Mouse (Mus musculus) forebrain, postnatal 0 days (tissue): ENCODE measurements around the gene Kcnh4. TPM values are rescaled to one million over a fixed set of nuclear protein-coding genes. Genes with fewer than 3 reads are reported as not detected.
A peak's percentile ranks its signal among the peaks of the same experiment; 100 is the strongest.

Experiments
- ATAC-seq: fragments of 200-750 bp; cut with Nextera tagmentation; 2 replicates; pipeline ENCODE4 v1.8.0; 2017; ENCODE audit warnings: mild to moderate bottlenecking, moderate library complexity
- DNase-seq: peaks from one replicate; pipeline ENCODE4 v3.0.0-alpha.2; 2015
- H3K27ac ChIP-seq: fragments of 300-500 bp; sonication (generic); 2 replicates; pipeline ENCODE4 v1.5.1; 2014; ENCODE audit warnings: low read depth, mild to moderate bottlenecking, antibody characterized with exemption, low read length, moderate library complexity, mixed read lengths
- H3K27me3 ChIP-seq: fragments of 300-500 bp; sonication (generic); 2 replicates; pipeline ENCODE4 v1.6.1; 2014; ENCODE audit warnings: mild to moderate bottlenecking, low read length, mixed read lengths; ENCODE audit not compliant: insufficient read depth
- H3K36me3 ChIP-seq: fragments of 300-500 bp; sonication (generic); 2 replicates; pipeline ENCODE4 v1.6.1; 2014; ENCODE audit warnings: mild to moderate bottlenecking, moderate library complexity; ENCODE audit not compliant: insufficient read depth
- H3K4me1 ChIP-seq: fragments of 300-500 bp; sonication (generic); 2 replicates; pipeline ENCODE4 v1.6.1; 2014; ENCODE audit warnings: antibody characterized with exemption; ENCODE audit not compliant: insufficient read depth
- H3K4me2 ChIP-seq: fragments of 300-500 bp; sonication (generic); 2 replicates; pipeline ENCODE4 v1.6.1; 2014; ENCODE audit warnings: low read depth, mild to moderate bottlenecking, moderate library complexity
- H3K4me3 ChIP-seq: fragments of 300-500 bp; sonication (generic); 2 replicates; pipeline ENCODE4 v1.5.1; 2014; ENCODE audit warnings: low read depth, low read length, mixed read lengths
- H3K9ac ChIP-seq: fragments of 300-500 bp; sonication (generic); 2 replicates; pipeline ENCODE4 v1.6.1; 2014; ENCODE audit warnings: mild to moderate bottlenecking
- H3K9me3 ChIP-seq: fragments of 300-500 bp; sonication (generic); 2 replicates; pipeline ENCODE4 v1.6.1; 2016; ENCODE audit warnings: low read length
- CTCF ChIP-seq: sonication (generic); IDR thresholded peaks from 2 replicates; pipeline ENCODE4 v1.5.1; 2016; ENCODE audit warnings: antibody characterized with exemption, control low read depth, low read depth
- WGBS: fragments of 180-500 bp; shearing (Covaris S2); extraction: QIAGEN DNeasy Blood & Tissue Kit; methylation state at CpG from one replicate; pipeline ENCODE4 v1.1.7; 2014; 5-methylcytosine and 5-hydroxymethylcytosine counted together
- polyA plus RNA-seq: library from polyadenylated mRNA; unstranded; fragments of >200 nt; fragmentation: Nextera tagmentation; extraction: Ambion mirVana; gene quantifications from 2 replicates; pipeline ENCODE4 v1.2.1, GENCODE M21; 2015
- total RNA-seq: library from RNA; depleted of rRNA; stranded (reverse); fragments of >200 nt; gene quantifications from 2 replicates; pipeline ENCODE4 v1.2.3, GENCODE M21; 2014

Kcnh4 gene
- total and polyA plus RNA-seq, 2 experiments from 2014 or later = 4.4 to 12.3 TPM

DNA sequence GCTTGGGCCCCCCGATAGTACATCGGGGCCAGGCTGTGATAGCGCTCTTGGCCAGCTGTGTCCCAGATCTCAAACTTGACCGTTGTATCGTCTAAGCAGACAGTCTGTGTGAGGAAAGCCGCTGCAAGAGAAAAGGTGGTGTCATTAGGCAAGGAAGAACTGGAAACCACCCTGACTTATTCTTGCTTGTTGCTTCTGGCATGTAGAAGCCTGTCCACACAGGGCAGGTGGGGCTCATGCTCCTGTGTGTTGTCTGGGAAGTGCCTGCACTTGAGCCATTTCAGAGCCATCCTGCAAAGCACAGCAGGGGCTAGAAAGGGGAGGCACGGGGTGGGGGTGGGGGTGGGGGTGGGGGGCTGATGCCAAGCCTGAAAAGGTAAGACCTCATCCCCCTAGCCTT lies 41.3 kb downstream of the Kcnh4 start:
- H3K4me3 ChIP-seq = no peak overlapping the region
- peaks cover 38% of the 10 kb centered on the region for H3K36me3 ChIP-seq
- H3K9ac ChIP-seq = no peak overlapping the region
- no peaks in the 10 kb centered on the region for H3K27me3 ChIP-seq
- no peak overlapping the region for H3K27ac ChIP-seq
- no peak for TF ChIP-seq CTCF
- no peak overlapping the region for H3K4me2 ChIP-seq
- no peak for DNase-seq
- 0 out of 2 replicates have a peak, but pooled peaks cover 8% of the 10 kb centered on the region for H3K4me1 ChIP-seq
- no peaks in the 10 kb centered on the region for H3K9me3 ChIP-seq
- ATAC-seq = no peak
- 94% methylated on average over 7 of the region's 7 CpGs for WGBS

DNA sequence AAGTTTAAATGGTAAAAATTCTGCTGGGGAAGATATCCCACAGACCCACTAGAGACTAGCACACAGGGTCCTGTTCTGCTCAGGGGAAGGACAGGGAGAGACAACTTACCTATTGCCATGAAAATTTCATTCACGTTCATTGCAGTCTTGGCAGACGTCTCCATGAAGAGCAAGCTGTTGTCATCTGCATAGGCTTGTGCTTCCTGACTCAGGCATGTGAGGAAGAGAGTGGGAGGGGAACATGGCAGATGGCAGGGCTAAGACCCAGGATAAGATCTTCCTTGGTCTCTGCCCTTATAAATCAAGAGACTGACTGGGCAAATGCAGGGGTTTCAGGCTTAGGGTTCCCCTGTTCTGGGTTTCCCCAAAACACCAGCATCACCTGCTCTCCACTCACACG lies 43.1 kb downstream of the Kcnh4 start:
- H3K4me2 ChIP-seq = no peak overlapping the region
- no peak for ATAC-seq
- no peak for DNase-seq
- 82% methylated on average over 3 of the region's 3 CpGs for WGBS
- no peak overlapping the region for H3K27ac ChIP-seq
- no peak for TF ChIP-seq CTCF
- H3K27me3 ChIP-seq = no peaks in the 10 kb centered on the region
- H3K4me3 ChIP-seq = no peak overlapping the region
- no peak overlapping the region for H3K9ac ChIP-seq
- no peaks in the 10 kb centered on the region for H3K9me3 ChIP-seq
- peaks cover 38% of the 10 kb centered on the region for H3K36me3 ChIP-seq
- H3K4me1 ChIP-seq = peaks cover 10% of the 10 kb centered on the region

DNA sequence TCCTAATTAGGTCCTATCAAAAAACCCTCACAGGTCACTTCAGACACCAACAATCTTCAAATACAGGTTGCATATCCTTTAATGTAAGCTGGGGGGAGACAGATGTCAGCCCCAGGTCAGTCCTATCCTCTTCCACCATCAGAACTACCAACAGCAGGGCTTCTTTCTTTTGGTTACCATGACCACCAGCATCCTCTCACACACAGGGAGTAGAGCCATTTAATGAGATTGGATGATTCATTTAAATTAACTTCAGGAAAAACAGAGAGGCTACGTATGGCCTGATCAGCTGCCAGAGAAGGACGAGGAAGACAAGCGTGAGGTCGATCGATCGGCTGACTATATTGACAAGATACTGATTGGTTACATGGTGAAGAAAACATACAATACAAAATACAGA lies 44.8 kb downstream of the Kcnh4 start:
- WGBS = 70% methylated on average over 6 of the region's 6 CpGs
- Histone ChIP-seq H3K4me1 (peaks cover 16% of the 10 kb centered on the region), H3K27ac (no peak overlapping the region), H3K27me3 (no peaks in the 10 kb centered on the region), H3K9me3 (no peaks in the 10 kb centered on the region), H3K36me3 (peaks cover 41% of the 10 kb centered on the region), H3K9ac (no peak overlapping the region), H3K4me2 (no peak overlapping the region), H3K4me3 (no peak overlapping the region)
- no peak for DNase-seq
- TF ChIP-seq CTCF = no peak
- 0 out of 2 replicates have a peak, but pooled peaks have one; percentile 26 for ATAC-seq

DNA sequence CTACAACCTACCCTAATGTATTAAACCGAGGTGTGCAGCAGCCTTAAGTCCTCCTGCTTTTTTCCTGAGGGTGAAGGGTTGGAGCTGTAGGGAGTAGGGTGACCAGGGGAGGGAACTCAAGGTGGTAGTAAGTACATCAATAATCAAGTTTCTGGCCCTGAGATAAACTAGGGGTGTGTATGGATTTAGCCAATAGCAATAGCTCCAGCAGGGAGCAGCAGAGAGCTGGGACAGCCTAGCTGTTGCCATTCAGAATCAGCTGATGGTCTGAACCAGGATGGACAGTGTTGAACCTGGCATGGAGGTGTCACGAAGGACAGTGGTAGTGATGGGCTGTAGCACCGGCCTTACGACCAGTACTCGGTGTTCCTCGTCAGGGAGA lies 45.2 kb downstream of the Kcnh4 start:
- Histone ChIP-seq H3K9me3 (no peaks in the 10 kb centered on the region), H3K9ac (no peak overlapping the region), H3K27ac (no peak overlapping the region), H3K4me1 (peaks cover 16% of the 10 kb centered on the region), H3K27me3 (no peaks in the 10 kb centered on the region), H3K4me2 (no peak overlapping the region), H3K36me3 (peaks cover 42% of the 10 kb centered on the region), H3K4me3 (no peak overlapping the region)
- WGBS = 48% methylated on average over 6 of the region's 6 CpGs
- DNase-seq (peak; percentile 77), ATAC-seq (peak; percentile 39; the same call in 1 of the 2 replicates)
- peak; percentile 92 for TF ChIP-seq CTCF

DNA sequence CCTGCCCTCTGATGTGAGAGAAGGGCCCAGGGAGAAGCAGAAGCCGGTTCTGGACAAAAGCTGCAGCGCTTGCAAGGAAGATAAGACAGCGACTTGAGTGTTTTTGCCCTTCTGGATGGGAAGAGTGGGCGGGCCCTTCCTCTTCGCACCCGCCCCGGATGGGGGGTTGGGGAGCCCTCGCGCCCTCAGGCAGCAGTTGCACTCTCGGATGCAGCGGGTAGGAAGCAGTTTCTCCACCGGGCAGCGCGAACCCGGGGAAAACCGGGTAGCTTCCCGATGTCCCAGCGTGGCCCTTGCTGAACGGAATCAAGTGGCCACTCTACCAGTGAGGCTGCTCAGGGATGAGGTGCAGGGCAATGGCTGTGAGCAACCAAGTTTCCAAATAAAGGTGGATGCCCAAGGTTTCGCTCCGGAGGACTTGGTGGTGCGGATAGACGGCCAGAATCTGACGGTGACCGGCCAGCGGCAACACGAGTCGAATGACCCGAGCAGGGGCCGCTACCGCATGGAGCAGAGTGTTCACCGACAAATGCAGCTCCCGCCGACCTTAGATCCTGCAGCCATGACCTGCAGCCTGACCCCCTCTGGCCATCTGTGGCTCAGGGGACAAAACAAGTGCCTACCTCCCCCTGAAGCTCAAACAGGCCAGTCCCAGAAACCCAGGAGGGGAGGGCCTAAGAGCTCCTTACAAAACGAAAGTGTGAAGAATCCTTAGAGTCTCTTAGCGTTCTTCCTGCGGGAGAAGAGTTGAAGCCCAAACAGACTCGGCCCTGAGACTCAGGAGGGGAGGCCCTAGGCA lies 45.8 kb downstream of the Kcnh4 start, which contains the start of gene Hspb9:
Gene Hspb9, plus strand, starts transcription at position 116 of the 799 bp plus-strand sequence.
- H3K27me3 ChIP-seq = no peaks in the 10 kb centered on the region
- peaks cover 43% of the 10 kb centered on the region for H3K36me3 ChIP-seq
- H3K4me2 ChIP-seq = peak within 1 kb of the TSS; percentile 20
- no peak for DNase-seq
- H3K4me3 ChIP-seq = no peak within 1 kb of the TSS
- peaks cover 16% of the 10 kb centered on the region for H3K4me1 ChIP-seq
- H3K9me3 ChIP-seq = no peaks in the 10 kb centered on the region
- no peak for TF ChIP-seq CTCF
- no peak within 1 kb of the TSS for H3K27ac ChIP-seq
- 14% methylated on average over 38 of the region's 38 CpGs for WGBS
- no peak for ATAC-seq
- 0 out of 2 replicates have a peak within 1 kb of the TSS, but pooled peaks have one; percentile 2 for H3K9ac ChIP-seq

DNA sequence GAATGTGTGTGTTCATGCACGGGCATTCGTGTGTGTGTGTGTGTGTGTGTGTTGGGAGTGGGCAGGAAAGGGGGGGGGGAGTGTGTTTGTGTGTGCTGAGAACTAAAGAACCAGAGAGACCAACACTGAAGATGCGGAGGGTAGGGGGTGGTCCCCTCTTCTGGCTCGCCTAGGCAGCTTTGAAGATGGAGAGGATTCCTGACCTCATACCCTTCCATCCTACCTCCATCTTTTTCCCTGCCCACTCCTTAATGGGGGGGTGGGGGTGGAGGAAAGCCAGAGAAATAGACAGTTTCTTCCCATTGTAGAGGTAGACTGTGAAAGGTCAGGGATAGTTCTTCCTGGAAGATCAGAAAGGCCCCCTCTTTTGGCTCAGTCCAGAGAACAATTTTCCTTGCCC lies 46.6 kb downstream of the Kcnh4 start:
- no peak for DNase-seq
- no peak for ATAC-seq
- TF ChIP-seq CTCF = no peak
- H3K9me3 ChIP-seq = no peaks in the 10 kb centered on the region
- H3K9ac ChIP-seq = 0 out of 2 replicates have a peak overlapping the region, but pooled peaks have one; percentile 2
- H3K27me3 ChIP-seq = no peaks in the 10 kb centered on the region
- WGBS = 62% methylated on average over 4 of the region's 4 CpGs
- H3K27ac ChIP-seq = no peak overlapping the region
- peaks cover 16% of the 10 kb centered on the region for H3K4me1 ChIP-seq
- no peak overlapping the region for H3K4me3 ChIP-seq
- H3K4me2 ChIP-seq = 0 out of 2 replicates have a peak overlapping the region, but pooled peaks have one; percentile 20
- H3K36me3 ChIP-seq = peaks cover 43% of the 10 kb centered on the region
